Mouse (Mus musculus) ES-E14 (cell line): ENCODE results near the gene Phlpp1. TPM values are rescaled to one million over a fixed set of nuclear protein-coding genes. Genes with fewer than 3 reads are reported as not detected.

Experiments
- DNase-seq: peaks from one replicate; pipeline ENCODE4 v3.0.0-alpha.2; 2013; ENCODE audit warnings: low read depth, low spot score
- H3K27ac ChIP-seq: 2 replicates; pipeline ENCODE4 v1.5.1; 2012; ENCODE audit warnings: low read depth, mild to moderate bottlenecking, low read length, moderate library complexity, mixed read lengths; ENCODE audit not compliant: poor library complexity, insufficient read depth, severe bottlenecking
- H3K36me3 ChIP-seq: 2 replicates; pipeline ENCODE4 v1.6.1; 2012; ENCODE audit warnings: mild to moderate bottlenecking, low read length, moderate library complexity, mixed read lengths; ENCODE audit not compliant: control insufficient read depth, poor library complexity, insufficient read depth, severe bottlenecking
- H3K4me1 ChIP-seq, 2 experiments: fragments of 150-350 bp in 1 of 2; sonication (generic) in 1 of 2; 2 replicates each; pipeline ENCODE4 v1.6.1; 2012; ENCODE audit warnings: low read length in 2 of 2, mild to moderate bottlenecking in 1 of 2, mixed read lengths in 1 of 2; ENCODE audit not compliant: control insufficient read depth in 2 of 2, insufficient read depth in 2 of 2, poor library complexity in 1 of 2
- H3K4me3 ChIP-seq, 2 experiments: fragments of 150-350 bp in 1 of 2; sonication (generic) in 1 of 2; 2 replicates each; pipeline ENCODE4 v1.5.1; 2012; ENCODE audit warnings: low read length in 2 of 2, low read depth in 1 of 2, mild to moderate bottlenecking in 1 of 2, mixed read lengths in 1 of 2; ENCODE audit not compliant: insufficient read depth in 1 of 2, poor library complexity in 1 of 2, severe bottlenecking in 1 of 2
- H3K9ac ChIP-seq: 2 replicates; pipeline ENCODE4 v1.6.1; 2012; ENCODE audit warnings: low read depth, mild to moderate bottlenecking, low read length, mixed read lengths; ENCODE audit not compliant: poor library complexity, insufficient read depth, severe bottlenecking
- H3K9me3 ChIP-seq: fragments of 150-350 bp; sonication (generic); 2 replicates; pipeline ENCODE4 v1.6.1; 2012; ENCODE audit warnings: low read depth, mild to moderate bottlenecking, low read length; ENCODE audit not compliant: control insufficient read depth, insufficient read depth
- CHD2 ChIP-seq: IDR thresholded peaks from 2 replicates; pipeline ENCODE4 v1.6.1; 2014; ENCODE audit warnings: mild to moderate bottlenecking, low read depth, low read length, inconsistent platforms
- HCFC1 ChIP-seq: IDR thresholded peaks from 2 replicates; pipeline ENCODE4 v1.6.1; 2012; ENCODE audit warnings: low read length, inconsistent platforms, borderline replicate concordance; ENCODE audit not compliant: insufficient read depth
- MAFK ChIP-seq: IDR thresholded peaks from 2 replicates; pipeline ENCODE4 v1.6.1; 2014; ENCODE audit warnings: mild to moderate bottlenecking, low read depth, low read length, inconsistent platforms; ENCODE audit not compliant: insufficient read depth
- ZC3H11A ChIP-seq: IDR thresholded peaks from 2 replicates; pipeline ENCODE4 v1.6.1; 2012; ENCODE audit warnings: low read depth, mild to moderate bottlenecking, inconsistent platforms, low read length, borderline replicate concordance
- ZNF384 ChIP-seq: IDR thresholded peaks from 2 replicates; pipeline ENCODE4 v1.6.1; 2012; ENCODE audit warnings: low read depth, low read length, inconsistent platforms
- in situ Hi-C, 2 experiments: fragments of 600-800 bp; cut with MboI; formaldehyde crosslinking; loops; one replicate each; pipeline ENCODE4 v1.15.1; 2025; ENCODE audit warnings: low sequenced_read_pairs in 2 of 2, inconsistent platforms in 1 of 2; ENCODE audit not compliant: unreplicated experiment in 2 of 2
- total RNA-seq: library from RNA; depleted of rRNA; stranded (reverse); fragments of 300-350 nt; gene quantifications from 2 replicates; pipeline ENCODE4 v1.2.3, GENCODE M21; 2012

Phlpp1 gene
- total RNA-seq, 1 experiment: 4.5 TPM

GRCm38 (mm10) chr1:106374971-106375370, 203.4 kb downstream of the Phlpp1 start:
- no peaks in the 10 kb centered on the region for H3K36me3 ChIP-seq
- H3K4me3 ChIP-seq: no peak overlapping the region
- no peaks in the 10 kb centered on the region for H3K9me3 ChIP-seq
- TF ChIP-seq ZC3H11A: no peak
- TF ChIP-seq ZNF384: no peak
- TF ChIP-seq HCFC1: no peak
- no peak for TF ChIP-seq MAFK
- TF ChIP-seq CHD2: no peak
- H3K27ac ChIP-seq: no peak overlapping the region
- in situ Hi-C loops: loop anchor here in 1 of 2 experiments (25.0 kb wide), 2 partner anchors 213 to 313 kb away; partner anchors contain the start of gene Phlpp1
- DNase-seq: no peak
- no peak overlapping the region for H3K9ac ChIP-seq
- H3K4me1 ChIP-seq: no peaks in the 10 kb centered on the region

- H3K4me1 ChIP-seq: no peaks in the 10 kb centered on the region
- in situ Hi-C loops: loop anchor here in 1 of 2 experiments (25.0 kb wide), 2 partner anchors 214 to 314 kb away; partner anchors contain the start of gene Phlpp1
- no peak overlapping the region for H3K27ac ChIP-seq
- H3K9me3 ChIP-seq: no peaks in the 10 kb centered on the region
- H3K36me3 ChIP-seq: no peaks in the 10 kb centered on the region
- no peak for TF ChIP-seq CHD2
- no peak for TF ChIP-seq ZC3H11A
- TF ChIP-seq MAFK: no peak
- TF ChIP-seq HCFC1: no peak
- no peak for TF ChIP-seq ZNF384
- H3K4me3 ChIP-seq: no peak overlapping the region
- no peak overlapping the region for H3K9ac ChIP-seq
- DNase-seq: no peak
These were observed 204.5 kb downstream of the Phlpp1 start for GRCm38 (mm10) chr1:106376003-106376402.

- H3K9me3 ChIP-seq: no peaks in the 10 kb centered on the region
- H3K9ac ChIP-seq: no peak overlapping the region
- no peaks in the 10 kb centered on the region for H3K36me3 ChIP-seq
- TF ChIP-seq CHD2 (no peak), ZNF384 (no peak), HCFC1 (no peak), ZC3H11A (no peak), MAFK (no peak)
- no peak overlapping the region for H3K27ac ChIP-seq
- DNase-seq: no peak
- H3K4me3 ChIP-seq: no peak overlapping the region
- H3K4me1 ChIP-seq: no peaks in the 10 kb centered on the region
- in situ Hi-C loops: loop anchor here in 1 of 2 experiments (25.0 kb wide), 2 partner anchors 218 to 318 kb away; partner anchors contain the start of gene Phlpp1
These were observed 208.9 kb downstream of the Phlpp1 start for GRCm38 (mm10) chr1:106380465-106380864.

GRCm38 (mm10) chr1:106386542-106386941, 215.0 kb downstream of the Phlpp1 start:
- TF ChIP-seq ZC3H11A: no peak
- no peak for TF ChIP-seq HCFC1
- no peak for TF ChIP-seq ZNF384
- TF ChIP-seq MAFK: no peak
- no peak for TF ChIP-seq CHD2
- H3K36me3 ChIP-seq: no peaks in the 10 kb centered on the region
- H3K27ac ChIP-seq: no peak overlapping the region
- H3K4me1 ChIP-seq: no peaks in the 10 kb centered on the region
- no peak for DNase-seq
- no peak overlapping the region for H3K4me3 ChIP-seq
- H3K9ac ChIP-seq: no peak overlapping the region
- H3K9me3 ChIP-seq: no peaks in the 10 kb centered on the region
- in situ Hi-C loops: loop anchor here in 1 of 2 experiments (25.0 kb wide), 2 partner anchors 224 to 324 kb away; partner anchors contain the start of gene Phlpp1

- H3K4me3 ChIP-seq: no peak overlapping the region
- no peak overlapping the region for H3K27ac ChIP-seq
- in situ Hi-C loops: loop anchor here in 1 of 2 experiments (25.0 kb wide), 2 partner anchors 225 to 325 kb away; partner anchors contain the start of gene Phlpp1
- TF ChIP-seq HCFC1 (no peak), ZC3H11A (no peak), ZNF384 (no peak), CHD2 (no peak), MAFK (no peak)
- no peak overlapping the region for H3K9ac ChIP-seq
- DNase-seq: no peak
- no peaks in the 10 kb centered on the region for H3K9me3 ChIP-seq
- no peaks in the 10 kb centered on the region for H3K4me1 ChIP-seq
- H3K36me3 ChIP-seq: peaks cover 3% of the 10 kb centered on the region; the same call in 1 of the 2 replicates
These were observed 215.7 kb downstream of the Phlpp1 start for GRCm38 (mm10) chr1:106387264-106387663.
